Mouse (Mus musculus) midbrain, embryonic 14.5 days (tissue): Measurements from ENCODE around the gene Prim1. TPM values are rescaled to one million over a fixed set of nuclear protein-coding genes. Genes with fewer than 3 reads are reported as not detected.

ENCODE experiments used
- ATAC-seq: fragments of 200-750 bp; cut with Nextera tagmentation; 2 replicates; pipeline ENCODE4 v1.8.0; 2017; ENCODE audit warnings: moderate number of reproducible peaks, moderate library complexity; ENCODE audit not compliant: low FRiP score, low TSS enrichment
- DNase-seq: peaks from one replicate; pipeline ENCODE4 v3.0.0-alpha.2; 2015
- H3K27ac ChIP-seq: fragments of 300-500 bp; sonication (generic); replicated peaks from 2 replicates; pipeline ENCODE4 v1.5.1; 2014; ENCODE audit warnings: mild to moderate bottlenecking, low read depth, low read length, moderate library complexity
- H3K27me3 ChIP-seq: fragments of 300-500 bp; sonication (generic); 2 replicates; pipeline ENCODE4 v1.6.1; 2014; ENCODE audit warnings: low read length, control low read depth, mixed read lengths; ENCODE audit not compliant: control insufficient read depth, insufficient read depth
- H3K36me3 ChIP-seq: fragments of 300-500 bp; sonication (generic); 2 replicates; pipeline ENCODE4 v1.6.1; 2014; ENCODE audit warnings: low read length, control low read depth; ENCODE audit not compliant: control insufficient read depth, insufficient read depth
- H3K4me1 ChIP-seq: fragments of 300-500 bp; sonication (generic); 2 replicates; pipeline ENCODE4 v1.6.1; 2014; ENCODE audit warnings: mild to moderate bottlenecking, antibody characterized with exemption, low read length, control low read depth; ENCODE audit not compliant: control insufficient read depth, insufficient read depth
- H3K4me2 ChIP-seq: fragments of 300-500 bp; sonication (generic); 2 replicates; pipeline ENCODE4 v1.6.1; 2014; ENCODE audit warnings: mild to moderate bottlenecking, low read length, moderate library complexity
- H3K4me3 ChIP-seq: fragments of 300-500 bp; sonication (generic); replicated peaks from 2 replicates; pipeline ENCODE4 v1.5.1; 2014; ENCODE audit warnings: low read depth, low read length
- H3K9ac ChIP-seq: fragments of 300-500 bp; sonication (generic); replicated peaks from 2 replicates; pipeline ENCODE4 v1.6.1; 2014; ENCODE audit warnings: mild to moderate bottlenecking, low read length, moderate library complexity
- H3K9me3 ChIP-seq: fragments of 300-500 bp; sonication (generic); 2 replicates; pipeline ENCODE4 v1.6.1; 2016; ENCODE audit warnings: low read length, control low read depth, mixed read lengths; ENCODE audit not compliant: control insufficient read depth
- WGBS: fragments of 180-500 bp; shearing (Covaris S2); extraction: QIAGEN DNeasy Blood & Tissue Kit; methylation state at CpG from one replicate; pipeline ENCODE4 v1.1.7; 2014; 5-methylcytosine and 5-hydroxymethylcytosine counted together
- polyA plus RNA-seq: library from polyadenylated mRNA; unstranded; fragments of >200 nt; fragmentation: Nextera tagmentation; extraction: Ambion mirVana; gene quantifications from 2 replicates; pipeline ENCODE4 v1.2.1, GENCODE M21; 2014

The Prim1 gene
- polyA plus RNA-seq: 41.1 and 42.7 TPM in 2 replicates

DNA sequence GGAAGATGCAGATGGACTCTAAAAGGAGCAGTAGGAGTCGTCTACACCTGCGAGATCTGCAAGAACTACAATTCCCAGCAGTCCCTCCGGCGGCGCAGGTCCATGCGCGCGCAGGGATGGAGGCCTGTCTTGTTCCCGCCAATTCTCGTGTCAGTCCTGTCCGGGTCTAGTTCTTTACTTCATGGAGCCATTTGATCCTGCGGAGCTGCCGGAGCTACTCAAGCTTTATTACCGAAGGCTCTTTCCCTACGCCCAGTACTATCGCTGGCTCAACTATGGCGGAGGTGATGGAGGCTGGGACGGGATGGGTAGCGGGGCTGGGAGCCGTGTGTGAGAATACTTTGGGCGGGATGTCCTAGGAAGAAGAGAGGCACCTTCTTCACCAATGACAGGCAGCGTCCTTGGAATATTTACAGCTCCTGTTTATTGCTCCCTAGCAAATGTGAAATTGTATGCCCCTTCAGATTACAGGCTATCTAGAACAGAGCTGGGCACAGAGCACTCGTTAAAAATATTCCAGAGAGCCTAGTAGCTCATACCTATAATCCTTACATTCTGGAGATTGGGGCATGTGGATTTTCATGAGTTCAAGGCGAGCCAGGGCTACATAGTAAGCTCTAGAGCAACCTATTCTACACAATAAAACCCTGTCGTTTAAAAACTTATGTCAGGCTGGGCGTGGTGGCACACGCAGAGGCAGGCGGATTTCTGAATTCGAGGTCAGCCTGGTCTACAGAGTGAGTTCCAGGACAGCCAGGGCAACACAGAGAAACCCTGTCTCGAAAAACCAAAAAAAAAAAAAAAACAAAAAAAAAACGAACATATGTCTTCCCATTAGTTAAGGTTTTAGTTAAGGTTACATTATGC, at the start of gene Prim1:
Gene Prim1, plus strand, starts transcription at position 101 of the 867 bp plus-strand sequence.
- no peaks in the 10 kb centered on the region for H3K27me3 ChIP-seq
- H3K4me3 ChIP-seq: peak within 1 kb of the TSS; percentile 65
- 0 out of 2 replicates have a peak within 1 kb of the TSS, but pooled peaks have one; percentile 9 for H3K27ac ChIP-seq
- 5% methylated on average over 31 of the region's 31 CpGs for WGBS
- no peaks in the 10 kb centered on the region for H3K9me3 ChIP-seq
- H3K9ac ChIP-seq: peak within 1 kb of the TSS; percentile 57; the same call in 1 of the 2 replicates
- ATAC-seq (peak; percentile 87), DNase-seq (peak; percentile 93)
- no peaks in the 10 kb centered on the region for H3K4me1 ChIP-seq
- H3K4me2 ChIP-seq: peak within 1 kb of the TSS; percentile 65
- peaks cover 7% of the 10 kb centered on the region; the same call in 1 of the 2 replicates for H3K36me3 ChIP-seq

DNA sequence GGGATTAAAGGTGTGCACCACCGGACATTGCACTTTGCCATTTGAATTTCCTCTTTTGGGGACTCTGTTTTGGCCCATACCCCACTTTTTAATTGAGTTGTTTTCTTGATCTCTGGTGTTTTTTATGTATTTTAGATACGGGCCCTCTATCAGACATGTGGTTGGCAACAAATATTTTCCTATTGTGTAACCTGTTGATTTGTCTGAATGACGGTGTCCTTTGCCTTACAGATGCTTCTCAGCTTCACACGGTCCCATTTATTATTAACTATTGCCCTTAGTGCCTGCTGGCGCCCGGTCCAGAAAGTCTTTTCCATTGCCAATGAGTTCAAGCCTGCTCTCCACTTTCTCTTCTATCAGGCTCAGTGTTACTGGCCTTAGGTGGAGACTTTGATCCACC, 48.5 kb upstream of the Prim1 start:
- Histone ChIP-seq H3K9me3 (no peaks in the 10 kb centered on the region), H3K4me3 (no peak overlapping the region), H3K4me1 (no peaks in the 10 kb centered on the region), H3K36me3 (no peaks in the 10 kb centered on the region), H3K27me3 (no peaks in the 10 kb centered on the region), H3K9ac (no peak overlapping the region), H3K27ac (no peak overlapping the region), H3K4me2 (no peak overlapping the region)
- ATAC-seq (no peak), DNase-seq (no peak)
- WGBS: 92% methylated on average over 6 of the region's 6 CpGs

- no peak overlapping the region for H3K4me2 ChIP-seq
- 90% methylated on average over 4 of the region's 4 CpGs for WGBS
- no peak for DNase-seq
Observed at GRCm38 (mm10) chr10:127969820-127970219, 45.1 kb upstream of the Prim1 start.

DNA sequence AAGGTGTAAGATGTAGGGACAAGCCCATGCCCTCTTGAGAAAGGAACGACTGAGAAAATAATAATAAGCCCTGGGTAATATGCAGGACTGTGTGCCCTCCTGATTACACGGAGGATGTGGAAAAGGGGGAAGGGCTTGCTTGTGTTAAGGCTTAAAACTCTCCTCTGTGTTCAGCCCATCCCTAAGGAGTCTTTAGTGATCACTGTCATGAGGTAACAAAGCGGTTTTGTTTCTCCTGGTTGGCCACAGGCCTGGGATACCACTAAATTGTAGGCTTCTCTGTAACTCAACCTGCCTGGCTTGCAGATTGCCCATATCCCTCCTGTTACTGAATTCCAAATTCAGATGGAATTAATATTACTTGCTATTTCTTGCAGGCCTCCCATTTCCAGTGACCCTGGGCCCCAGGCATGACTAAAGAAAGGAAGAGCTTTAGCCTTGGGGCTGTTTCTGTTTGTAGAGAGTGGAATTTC, 44.6 kb upstream of the Prim1 start:
- Histone ChIP-seq H3K4me3 (no peak overlapping the region), H3K27me3 (no peaks in the 10 kb centered on the region), H3K36me3 (no peaks in the 10 kb centered on the region), H3K9me3 (no peaks in the 10 kb centered on the region), H3K27ac (no peak overlapping the region), H3K4me1 (no peaks in the 10 kb centered on the region), H3K9ac (no peak overlapping the region), H3K4me2 (no peak overlapping the region)
- DNase-seq (peak; percentile 8), ATAC-seq (no peak)
- WGBS: 50% methylated on average over 3 of the region's 3 CpGs

More at GRCm38 (mm10) chr10:127969820-127970219, 45.1 kb upstream of the Prim1 start:
- Histone ChIP-seq H3K36me3 (no peaks in the 10 kb centered on the region), H3K27me3 (no peaks in the 10 kb centered on the region), H3K9me3 (no peaks in the 10 kb centered on the region), H3K4me3 (no peak overlapping the region), H3K9ac (no peak overlapping the region), H3K27ac (no peak overlapping the region), H3K4me1 (no peaks in the 10 kb centered on the region)
- ATAC-seq: no peak

GRCm38 (mm10) chr10:127971135-127971534, 43.8 kb upstream of the Prim1 start:
- H3K9me3 ChIP-seq: no peaks in the 10 kb centered on the region
- H3K27ac ChIP-seq: no peak overlapping the region
- H3K4me1 ChIP-seq: no peaks in the 10 kb centered on the region
- DNase-seq (no peak), ATAC-seq (no peak)
- no peaks in the 10 kb centered on the region for H3K27me3 ChIP-seq
- H3K9ac ChIP-seq: no peak overlapping the region
- no peaks in the 10 kb centered on the region for H3K36me3 ChIP-seq
- H3K4me2 ChIP-seq: no peak overlapping the region
- WGBS: 75% methylated on average over 3 of the region's 3 CpGs
- H3K4me3 ChIP-seq: no peak overlapping the region

GRCm38 (mm10) chr10:127974062-127974461, 40.9 kb upstream of the Prim1 start:
- Histone ChIP-seq H3K4me1 (no peaks in the 10 kb centered on the region), H3K27me3 (no peaks in the 10 kb centered on the region), H3K27ac (no peak overlapping the region), H3K9me3 (no peaks in the 10 kb centered on the region), H3K4me3 (no peak overlapping the region), H3K36me3 (no peaks in the 10 kb centered on the region), H3K4me2 (no peak overlapping the region), H3K9ac (no peak overlapping the region)
- ATAC-seq (no peak), DNase-seq (no peak)
- 88% methylated on average over 3 of the region's 3 CpGs for WGBS

DNA sequence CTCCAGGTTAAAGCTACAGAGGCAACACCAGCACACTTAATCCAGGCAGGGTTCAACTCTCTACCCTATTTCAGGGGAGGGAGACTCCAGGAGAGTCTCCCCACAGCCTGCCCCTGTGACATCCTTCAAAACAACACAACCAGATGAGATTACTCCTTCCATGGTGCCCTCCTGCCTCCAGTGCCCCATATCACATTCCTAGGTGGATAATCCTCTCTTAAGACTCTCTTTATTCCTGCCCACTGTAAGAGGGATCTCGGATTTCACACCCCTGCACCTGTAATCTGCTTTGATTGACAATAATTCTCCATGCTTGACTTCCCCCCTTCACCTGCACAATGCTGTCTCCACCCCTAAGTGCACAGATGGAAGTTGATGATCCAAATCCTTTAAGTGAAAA, 39.5 kb upstream of the Prim1 start:
- 5% methylated on average over 1 of the region's 1 CpGs for WGBS
- no peak overlapping the region for H3K4me3 ChIP-seq
- no peak for DNase-seq
- H3K4me1 ChIP-seq: no peaks in the 10 kb centered on the region
- H3K36me3 ChIP-seq: no peaks in the 10 kb centered on the region
- no peaks in the 10 kb centered on the region for H3K9me3 ChIP-seq
- no peaks in the 10 kb centered on the region for H3K27me3 ChIP-seq
- ATAC-seq: no peak
- H3K27ac ChIP-seq: no peak overlapping the region
- no peak overlapping the region for H3K4me2 ChIP-seq
- H3K9ac ChIP-seq: no peak overlapping the region

GRCm38 (mm10) chr10:127984650-127985049, 30.3 kb upstream of the Prim1 start:
- Histone ChIP-seq H3K4me1 (peaks cover 11% of the 10 kb centered on the region), H3K27ac (no peak overlapping the region), H3K4me2 (no peak overlapping the region), H3K9me3 (no peaks in the 10 kb centered on the region), H3K27me3 (no peaks in the 10 kb centered on the region), H3K4me3 (no peak overlapping the region), H3K9ac (no peak overlapping the region), H3K36me3 (no peaks in the 10 kb centered on the region)
- no peak for ATAC-seq
- no peak for DNase-seq
- 72% methylated on average over 5 of the region's 5 CpGs for WGBS

DNA sequence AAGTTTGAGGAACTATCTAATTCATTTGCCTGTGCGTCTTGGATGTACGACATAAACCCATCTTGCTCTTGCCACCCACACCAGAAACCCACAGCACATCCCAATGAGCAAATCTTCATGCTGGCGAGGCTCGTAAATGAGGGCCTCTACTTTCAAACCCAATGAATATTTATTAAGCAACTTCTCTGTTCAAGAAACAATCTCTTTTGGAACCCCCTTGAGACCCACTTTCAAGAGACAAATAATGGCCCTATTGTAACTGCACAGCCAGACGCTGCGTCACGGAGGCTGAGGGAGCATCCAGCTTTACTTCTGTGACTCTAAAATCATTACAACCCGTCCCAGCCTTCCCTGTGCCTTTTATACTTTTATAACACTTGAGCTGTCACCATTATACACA, 29.4 kb upstream of the Prim1 start:
- Histone ChIP-seq H3K27me3 (no peaks in the 10 kb centered on the region), H3K36me3 (no peaks in the 10 kb centered on the region), H3K9me3 (no peaks in the 10 kb centered on the region), H3K9ac (no peak overlapping the region), H3K4me3 (no peak overlapping the region), H3K27ac (no peak overlapping the region; the same call in 1 of the 2 replicates), H3K4me2 (no peak overlapping the region), H3K4me1 (peaks cover 11% of the 10 kb centered on the region)
- 8% methylated on average over 8 of the region's 8 CpGs for WGBS
- DNase-seq: peak; percentile 68
- no peak for ATAC-seq
